Mouse (Mus musculus): Measurements from ENCODE around the gene Prr3. TPM values are rescaled to one million over a fixed set of nuclear protein-coding genes. Genes with fewer than 3 reads are reported as not detected.
A peak's percentile ranks its signal among the peaks of the same experiment; 100 is the strongest.
"Not testable (repeated sequence)": the region's sequence is repeated elsewhere in the genome, so short reads cannot be mapped to it uniquely, and the experiment has no call there.

The Prr3 gene
- total RNA-seq, 2 experiments from 2014 or later: 2.1 to 3.2 TPM

- DNase-seq (ENCODE audit: low spot score): no peak
Observed at GRCm38 (mm10) chr17:35939108-35939507, 40.9 kb downstream of the Prr3 start.

- no peak for DNase-seq (ENCODE audit: low spot score)
Observed at GRCm38 (mm10) chr17:35937700-35938348, 42.2 kb downstream of the Prr3 start.

GRCm38 (mm10) chr17:35935763-35936162, 44.3 kb downstream of the Prr3 start:
- DNase-seq (ENCODE audit: low spot score): not testable (repeated sequence)

GRCm38 (mm10) chr17:35932608-35933007, 47.4 kb downstream of the Prr3 start:
- DNase-seq (ENCODE audit: low spot score): no peak

GRCm38 (mm10) chr17:35930627-35931026, 49.4 kb downstream of the Prr3 start:
- no peak for DNase-seq (ENCODE audit: low spot score)

GRCm38 (mm10) chr17:35929534-35929933, 50.5 kb downstream of the Prr3 start:
- no peak for DNase-seq (ENCODE audit: low spot score)

- no peak for DNase-seq (ENCODE audit: low spot score)
Observed at GRCm38 (mm10) chr17:35927471-35927870, 52.6 kb downstream of the Prr3 start.

GRCm38 (mm10) chr17:35923281-35923680, 56.8 kb downstream of the Prr3 start:
- DNase-seq (ENCODE audit: low spot score): no peak

GRCm38 (mm10) chr17:35922566-35922965, 57.5 kb downstream of the Prr3 start:
- no peak for DNase-seq (ENCODE audit: low spot score)

Small RNAs within 50 kb of the gene (microRNA-seq; reads per million reads assigned to microRNA genes)
- gene Mir877: 32.4 reads per million, percentile 44 among the genes with 10 or more reads in this experiment

Other genes starting within 250 kb of the Prr3 start
- 1 to 10 TPM; 7.1 to 8.0 TPM for gene Ier3, start 158.6 kb downstream of the Prr3 start, total RNA-seq (2021)
- gene Flot1, start 157.0 kb downstream of the Prr3 start, total RNA-seq (2021): 10 to 100 TPM; 58.1 to 61.3 TPM
- gene Tubb5, start 141.9 kb downstream of the Prr3 start, total RNA-seq (2021): 10 to 100 TPM; 25.7 to 34.7 TPM
- gene Mdc1, start 138.7 kb downstream of the Prr3 start, total RNA-seq (2021): 1 to 10 TPM; 4.2 to 6.7 TPM
- gene Nrm, start 118.9 kb downstream of the Prr3 start, total RNA-seq (2021): 1 to 10 TPM in 1 of 2 experiments, under 1 TPM in 1; 0.68 to 1.5 TPM
- gene Ppp1r18, start 114.6 kb downstream of the Prr3 start, total RNA-seq (2021): 1 to 10 TPM; 4.1 to 5.8 TPM
- gene Dhx16, start 100.4 kb downstream of the Prr3 start, total RNA-seq (2021): 10 to 100 TPM; 11.7 to 14.1 TPM
- 10 to 100 TPM; 78.6 to 79.3 TPM for gene 2310061I04Rik, start 82.8 kb downstream of the Prr3 start, total RNA-seq (2021)
- gene Atat1, start 70.2 kb downstream of the Prr3 start, total RNA-seq (2021): 1 to 10 TPM; 3.9 to 4.8 TPM
- gene Mrps18b, start 63.8 kb downstream of the Prr3 start, total RNA-seq (2021): 10 to 100 TPM; 61.6 to 62.4 TPM
- 10 to 100 TPM; 23.2 to 43.9 TPM for gene Ppp1r10, start 63.8 kb downstream of the Prr3 start, total RNA-seq (2021)
- gene Abcf1, start 10.5 kb downstream of the Prr3 start, total RNA-seq (2021): 10 to 100 TPM; 73.4 to 74.3 TPM
- gene Gnl1, start 385 bp downstream of the Prr3 start, total RNA-seq (2021): 10 to 100 TPM; 20.2 to 26.0 TPM
- 1 to 10 TPM in 1 of 2 experiments, under 1 TPM in 1; 0.98 to 1.5 TPM for gene H2-T24, start 40.3 kb upstream of the Prr3 start, total RNA-seq (2021)
- 1 to 10 TPM; 7.0 to 9.4 TPM for gene H2-T23, start 52.6 kb upstream of the Prr3 start, total RNA-seq (2021)
- 10 to 100 TPM in 1 of 2 experiments, 1 to 10 TPM in 1; 7.9 to 15.7 TPM for gene H2-T22, start 62.5 kb upstream of the Prr3 start, total RNA-seq (2021)
- gene Gm6034, start 62.7 kb upstream of the Prr3 start, total RNA-seq (2021): not detected
- gene Gm11127, start 78.1 kb upstream of the Prr3 start, total RNA-seq (2021): 1 to 10 TPM; 1.4 to 3.2 TPM
- gene Gm19684, start 141.4 kb upstream of the Prr3 start, total RNA-seq (2021): not detected
- gene Gm7030, start 149.2 kb upstream of the Prr3 start, total RNA-seq (2021): not detected
- not detected for gene Gm8909, start 188.3 kb upstream of the Prr3 start, total RNA-seq (2021)
- not detected for gene H2-T3, start 210.1 kb upstream of the Prr3 start, total RNA-seq (2021)